Mouse (Mus musculus): ENCODE measurements around the gene Sarnp.

DNA sequence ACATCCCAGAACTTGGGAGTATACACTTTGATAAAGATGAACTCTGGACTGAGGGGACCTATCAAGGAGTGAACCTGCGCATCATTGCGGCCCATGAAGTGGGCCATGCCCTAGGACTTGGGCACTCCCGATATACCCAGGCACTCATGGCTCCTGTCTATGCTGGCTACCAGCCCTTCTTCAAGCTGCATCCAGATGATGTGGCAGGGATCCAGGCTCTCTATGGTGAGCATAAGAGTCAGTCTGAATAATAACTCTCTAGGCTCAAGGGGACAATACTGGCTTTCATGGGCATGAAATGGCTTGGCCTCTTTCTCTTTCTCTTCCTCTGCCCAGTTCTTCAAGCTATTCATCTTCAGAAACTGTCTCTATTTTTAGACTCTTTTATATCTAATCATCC lies 21.6 kb upstream of the Sarnp start:
- TF ChIP-seq CTCF (IDR thresholded peaks at IDR 0.05; ENCODE audit: borderline replicate concordance, control insufficient read depth, extremely low read depth, insufficient read depth, low read length, poor library complexity) (no peak), POLR2A (IDR thresholded peaks at IDR 0.05; ENCODE audit: control insufficient read depth, extremely low read depth, insufficient read depth, low read length, poor library complexity) (no peak)
